Mouse (Mus musculus) testis, postnatal 14 days (tissue): ENCODE results near the gene Cbln1.
A peak's percentile ranks its signal among the peaks of the same experiment; 100 is the strongest.

Source experiments
- DNase-seq: peaks from one replicate; pipeline ENCODE4 v3.0.0; 2021; ENCODE audit warnings: low spot score

The Cbln1 gene

DNA sequence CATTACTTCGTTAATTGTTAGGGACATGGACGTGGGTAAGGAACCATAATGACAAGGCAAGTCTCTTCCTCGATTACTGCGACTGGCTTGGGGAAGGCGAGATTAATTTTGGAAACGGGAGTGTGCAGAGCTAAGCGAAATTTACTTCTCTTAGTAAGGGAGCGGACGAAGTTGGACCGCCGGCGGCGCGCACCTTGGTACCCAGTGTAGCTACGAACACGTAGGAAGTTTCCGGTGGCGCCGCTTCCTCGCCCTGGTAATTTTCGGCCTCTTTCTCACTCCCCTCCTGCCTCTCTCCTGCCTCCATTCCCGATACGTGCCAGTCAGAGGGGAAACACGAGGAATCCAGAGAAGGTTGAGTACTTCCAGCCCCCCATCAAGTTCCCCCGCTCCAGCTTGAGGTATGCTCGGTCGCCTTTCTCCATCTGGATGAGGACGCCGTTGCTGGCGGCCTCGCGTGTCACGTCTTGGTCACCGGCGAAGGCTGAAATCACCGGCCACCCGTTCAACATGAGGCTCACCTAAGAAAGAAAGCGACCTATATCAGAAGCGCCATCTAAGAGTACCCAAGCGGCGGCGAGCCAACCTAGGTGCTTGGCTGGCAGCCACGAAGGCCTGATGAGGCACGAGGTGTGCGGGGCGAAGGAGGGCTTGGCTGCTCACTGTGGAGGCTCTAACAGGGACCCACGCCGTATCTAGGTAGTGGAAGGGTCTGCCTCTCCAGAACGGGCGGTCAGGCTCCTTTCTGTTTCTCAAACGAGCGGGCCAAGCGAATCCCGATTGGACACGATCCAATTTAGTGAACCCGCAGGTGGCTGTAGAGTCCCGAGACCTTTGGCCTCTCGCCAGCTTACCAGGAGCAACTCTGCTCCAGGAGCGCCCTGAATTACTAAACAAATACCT is 2.2 kb downstream of the Cbln1 start:
- peak; percentile 25 for DNase-seq

DNA sequence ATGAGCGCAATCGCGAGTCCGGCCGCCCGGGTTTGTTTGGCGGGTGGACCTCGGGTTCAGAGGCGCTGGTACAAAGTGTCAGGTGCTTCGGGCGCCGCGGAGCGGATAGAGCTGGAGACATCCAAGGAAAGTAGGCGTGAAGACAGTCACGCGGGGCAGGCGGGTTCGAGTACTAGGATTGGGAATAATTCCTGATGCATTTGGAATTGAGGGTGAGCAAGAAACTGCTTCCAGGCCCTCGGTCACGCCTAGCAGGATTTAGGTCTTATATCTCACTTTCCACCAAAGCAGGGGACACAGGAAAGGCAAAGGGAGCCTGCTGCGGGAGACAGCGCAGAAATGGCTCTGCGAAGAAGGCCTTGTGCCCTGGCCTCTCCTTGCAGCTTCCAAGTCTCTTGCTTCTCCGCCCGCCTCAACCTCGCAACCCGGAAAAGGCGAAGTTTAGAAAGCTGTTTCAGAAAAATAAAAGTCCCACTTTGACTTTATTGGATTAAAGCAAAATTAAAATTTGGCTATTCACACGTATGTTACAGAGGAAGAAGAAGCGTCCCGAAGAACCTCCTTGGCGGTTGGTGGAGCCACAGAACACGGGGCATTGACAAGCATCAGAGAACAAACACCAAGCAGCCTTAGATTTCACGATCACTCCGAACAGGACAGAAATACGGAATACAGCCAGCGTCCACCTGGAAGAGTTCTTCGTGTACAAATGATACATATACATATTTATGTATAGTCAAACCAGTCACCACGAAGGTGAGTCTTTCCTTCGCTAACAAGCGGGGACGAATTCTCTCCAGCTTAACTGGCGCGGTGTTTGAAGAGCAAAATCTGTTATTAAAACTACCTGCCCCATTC is 3.2 kb downstream of the Cbln1 start:
- no peak for DNase-seq

DNA sequence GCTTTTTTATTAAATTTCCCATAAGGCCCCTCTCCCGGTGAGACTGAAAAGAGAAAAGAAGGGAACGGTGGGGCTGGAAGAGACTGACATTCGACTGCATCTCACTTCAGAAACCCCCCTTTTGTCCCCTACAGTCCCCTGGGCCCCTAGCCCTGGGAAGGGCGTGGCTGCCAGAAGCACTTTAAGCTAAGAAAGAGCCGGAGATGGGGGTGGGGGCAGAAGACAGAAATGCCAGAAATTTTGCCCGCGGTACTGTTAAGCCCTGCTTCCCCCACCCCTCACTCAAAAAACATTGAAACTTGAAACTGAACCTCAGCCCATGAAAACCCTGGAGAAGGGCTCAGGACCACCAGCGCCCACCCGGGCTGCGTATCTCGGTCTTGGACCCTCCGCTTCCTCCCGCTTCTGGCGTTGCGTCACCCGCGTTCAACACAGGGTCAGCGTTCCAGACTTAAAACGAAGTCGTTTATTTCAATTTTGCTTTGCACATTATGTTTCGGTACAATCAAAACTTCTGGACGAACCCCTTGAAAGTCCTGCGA is 3.9 kb downstream of the Cbln1 start:
- DNase-seq, result no peak

DNA sequence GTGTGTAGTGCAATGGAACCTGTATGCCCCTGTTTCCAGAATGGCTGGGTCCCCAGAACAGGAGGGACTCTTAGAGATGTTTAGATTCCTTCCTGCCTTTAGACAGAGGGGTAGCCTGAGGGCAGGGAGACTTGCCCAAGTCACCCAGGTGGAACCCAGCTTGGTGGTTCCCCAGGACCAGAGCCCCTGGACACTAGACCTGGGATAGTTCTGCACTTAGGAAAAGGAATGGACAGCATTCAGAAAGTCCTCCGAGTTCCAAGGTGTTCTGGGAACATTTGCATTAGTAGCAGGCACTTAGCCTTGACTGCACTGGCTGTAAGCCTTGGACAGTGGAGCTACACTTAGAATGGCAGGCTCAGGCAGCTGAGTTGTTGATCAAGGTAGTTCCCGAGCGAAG is 4.5 kb downstream of the Cbln1 start:
- DNase-seq, result no peak

DNA sequence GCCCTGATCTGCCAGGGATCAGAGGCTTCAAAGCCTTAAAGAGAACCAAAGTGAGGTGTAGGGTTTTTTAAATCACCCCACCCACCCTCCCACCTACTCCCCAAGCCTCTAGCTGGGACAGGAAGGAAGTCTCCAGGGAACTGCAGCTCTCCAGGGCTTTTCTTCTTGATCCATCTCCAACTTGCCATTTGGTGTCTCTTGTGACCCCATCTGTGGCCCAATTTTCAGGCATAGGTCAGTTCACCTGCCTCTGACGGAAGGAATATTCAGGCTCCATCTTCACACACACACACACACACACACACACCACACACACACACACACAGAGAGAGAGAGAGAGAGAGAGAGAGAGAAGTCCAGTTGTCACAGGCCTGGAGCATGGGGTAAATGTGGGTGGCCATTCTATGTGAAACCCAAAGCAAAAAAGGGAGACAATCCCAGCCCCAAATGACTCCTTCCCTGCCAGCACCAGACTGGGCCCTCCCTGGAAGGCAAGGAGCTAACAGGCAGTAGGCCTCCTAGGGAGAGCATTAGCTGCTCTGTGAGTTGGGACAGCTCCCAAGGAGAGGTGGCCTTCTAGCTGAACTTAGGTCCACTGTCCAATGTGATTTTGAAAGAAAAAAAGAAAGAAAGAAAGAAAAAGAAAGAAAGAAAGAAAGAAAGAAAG is 5.3 kb downstream of the Cbln1 start:
- no peak for DNase-seq

DNA sequence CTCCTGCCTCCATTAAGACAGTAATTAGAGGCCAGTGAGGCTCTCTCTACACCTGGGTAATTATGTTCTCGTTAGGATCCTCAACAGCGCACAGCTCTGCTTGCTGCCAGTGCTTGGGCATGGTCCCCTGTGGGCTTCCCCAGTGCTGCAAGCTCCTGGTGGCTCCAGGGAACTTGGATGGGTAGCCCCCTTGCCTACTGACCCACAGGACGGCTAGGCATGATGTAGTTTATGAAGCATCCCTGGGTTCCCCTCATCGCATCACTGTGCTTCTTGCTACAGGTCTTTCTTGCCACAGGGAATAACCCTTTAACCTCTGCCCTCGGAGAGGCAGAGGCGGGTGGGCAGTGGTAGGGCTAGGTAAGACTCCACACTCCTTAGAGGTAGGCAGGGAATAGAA is 6.1 kb downstream of the Cbln1 start:
- DNase-seq, result no peak

DNA sequence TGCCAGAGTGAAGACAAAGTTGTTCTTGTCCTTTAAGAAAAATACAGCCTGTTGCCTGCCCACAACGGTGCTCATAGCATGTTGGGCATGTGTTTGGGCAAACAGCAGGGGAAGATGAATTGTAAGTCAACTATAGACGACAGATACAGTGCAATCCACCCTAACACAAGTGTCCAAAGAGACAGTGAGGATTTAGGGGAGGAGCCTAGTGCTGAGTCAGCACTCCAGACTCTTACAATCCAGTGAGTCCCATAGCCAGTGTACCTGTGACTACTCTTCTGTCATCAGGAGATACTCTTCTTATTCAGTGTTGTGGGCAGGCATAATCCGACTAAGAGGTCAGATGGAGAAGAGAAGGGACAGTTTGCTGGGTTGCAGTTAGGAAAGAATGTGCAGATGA is 8.0 kb downstream of the Cbln1 start:
- no peak for DNase-seq

DNA sequence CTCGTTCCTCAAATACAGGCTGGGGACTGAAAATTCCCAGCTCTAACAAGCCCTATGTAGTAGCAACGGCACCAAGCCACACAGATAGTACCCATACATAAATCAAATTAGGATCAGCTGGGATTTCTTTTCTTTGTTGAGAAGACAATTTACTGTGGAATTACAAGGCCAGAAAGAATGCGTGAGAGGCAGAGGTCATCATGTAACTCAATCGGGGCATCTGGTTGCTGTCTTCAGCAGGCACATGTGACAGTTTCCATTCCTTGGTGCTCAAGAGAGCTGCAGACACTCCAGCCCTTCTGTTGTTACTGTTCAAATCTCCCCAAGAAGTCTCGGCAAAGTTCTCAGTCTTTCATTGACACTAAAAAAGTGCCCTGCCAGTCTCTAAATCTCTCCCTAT is 10.6 kb downstream of the Cbln1 start:
- DNase-seq, result no peak

DNA sequence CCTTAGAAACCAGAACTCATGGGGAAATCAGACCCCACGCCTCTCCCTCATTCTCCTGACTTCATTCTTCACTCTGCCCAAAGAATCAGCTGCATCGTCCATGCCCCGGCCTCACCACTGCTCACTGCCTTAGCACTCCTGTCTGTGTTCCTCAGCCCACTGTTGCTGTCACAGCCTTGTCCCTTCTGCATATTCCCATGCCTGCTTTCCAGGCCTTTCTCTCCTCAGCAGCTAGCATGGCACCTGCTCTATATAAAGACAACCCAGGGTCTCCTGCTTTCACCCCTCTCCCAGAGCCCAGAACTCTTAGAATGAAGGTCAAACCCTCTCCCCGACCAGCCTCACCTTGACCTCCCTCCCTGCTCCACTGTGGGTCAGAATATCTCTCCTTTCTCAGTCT is 15.5 kb downstream of the Cbln1 start:
- no peak for DNase-seq

DNA sequence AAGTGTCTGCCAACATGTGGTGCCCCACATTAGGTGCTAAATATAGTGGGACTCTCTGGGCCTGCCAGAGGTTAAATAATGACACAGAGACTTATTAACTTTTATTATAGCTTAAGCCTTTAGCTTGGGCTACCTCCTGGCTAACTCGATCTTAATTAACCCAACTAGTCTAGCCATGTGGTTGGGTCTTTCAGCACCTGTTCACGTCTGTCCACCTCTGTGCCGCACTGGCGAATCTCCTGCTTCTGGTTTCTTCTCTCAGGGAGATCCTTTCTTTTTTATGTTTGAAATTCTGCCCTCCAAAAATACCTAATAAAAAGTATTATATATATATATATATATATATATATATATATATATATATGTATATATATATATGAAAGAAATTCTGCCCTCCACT is 19.6 kb downstream of the Cbln1 start:
- DNase-seq, result no peak

DNA sequence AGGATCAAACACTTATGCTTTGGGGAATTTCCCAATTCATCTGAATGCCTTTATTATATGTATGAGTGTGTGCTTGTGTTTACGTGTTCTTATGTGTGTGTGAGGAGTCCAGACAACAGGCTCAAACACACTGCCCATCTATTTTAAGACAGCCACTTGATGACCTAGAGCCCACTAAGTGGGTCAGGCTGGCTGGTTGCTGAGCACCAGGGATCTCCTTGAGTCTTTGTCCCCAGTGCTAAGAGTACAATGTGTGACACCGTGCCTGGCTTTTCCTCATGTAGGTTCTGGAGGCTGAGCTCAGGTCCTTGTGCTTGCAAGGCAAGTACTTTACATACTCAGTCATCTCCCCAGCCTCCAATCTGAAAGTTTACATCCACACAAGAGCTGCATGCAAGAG is 20.7 kb downstream of the Cbln1 start:
- DNase-seq, result no peak

DNA sequence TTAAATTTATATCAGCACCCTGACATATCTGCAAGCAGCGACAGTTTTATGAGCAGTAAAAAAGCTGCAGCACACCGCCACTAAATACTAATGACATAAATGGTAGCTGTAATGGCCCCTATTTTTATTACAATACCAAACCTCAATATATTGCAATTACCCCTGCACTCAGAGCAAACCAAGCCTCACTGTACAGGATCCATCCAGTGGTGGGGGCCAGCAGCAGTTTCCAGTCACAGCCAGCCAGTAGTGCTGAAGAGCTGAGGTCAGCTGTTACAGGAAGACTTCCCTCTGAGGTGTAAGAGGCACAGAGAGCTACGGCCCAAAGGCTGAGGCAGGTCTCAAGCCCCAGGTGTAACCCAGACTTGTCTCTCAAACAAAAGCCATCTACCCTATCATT is 37.8 kb downstream of the Cbln1 start:
- no peak for DNase-seq

DNA sequence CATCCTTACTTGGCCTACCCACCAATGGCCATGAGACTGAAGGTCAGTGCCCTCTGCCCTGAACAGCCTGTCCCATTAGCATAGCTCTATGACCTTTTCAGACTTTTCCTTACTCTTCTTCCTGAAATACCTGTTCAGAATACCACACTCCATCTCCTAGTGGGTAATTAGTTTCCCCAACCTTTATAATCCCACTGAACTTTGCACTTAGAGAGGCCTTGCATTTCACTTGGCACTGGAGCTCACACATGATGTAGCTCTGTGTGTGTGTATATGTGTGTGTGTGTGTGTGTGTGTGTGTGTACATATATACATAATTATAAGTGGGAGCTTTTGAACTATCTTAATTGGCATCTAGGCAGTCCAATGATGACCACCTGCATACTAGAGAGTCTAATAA is 45.2 kb downstream of the Cbln1 start:
- DNase-seq, result no peak

DNA sequence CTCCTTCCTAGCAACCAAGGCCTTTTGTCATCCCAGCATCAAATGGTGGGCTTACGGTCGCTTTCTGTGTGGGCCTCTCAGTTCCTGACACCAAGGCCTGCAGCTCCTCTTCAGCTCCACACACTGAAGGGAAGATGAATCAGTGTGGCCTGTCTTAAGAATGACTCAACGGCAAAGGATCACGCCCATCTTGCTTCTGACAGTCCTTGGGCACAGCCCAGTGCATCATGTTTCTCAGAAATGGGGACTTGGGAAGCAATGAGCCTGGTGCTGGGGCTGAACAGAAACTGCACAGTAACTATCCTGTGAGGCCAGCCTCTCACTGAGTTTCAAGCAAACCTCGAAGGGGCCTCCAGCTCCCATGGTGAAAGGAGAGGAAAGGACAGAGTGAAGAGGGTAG is 47.7 kb downstream of the Cbln1 start:
- no peak for DNase-seq

DNA sequence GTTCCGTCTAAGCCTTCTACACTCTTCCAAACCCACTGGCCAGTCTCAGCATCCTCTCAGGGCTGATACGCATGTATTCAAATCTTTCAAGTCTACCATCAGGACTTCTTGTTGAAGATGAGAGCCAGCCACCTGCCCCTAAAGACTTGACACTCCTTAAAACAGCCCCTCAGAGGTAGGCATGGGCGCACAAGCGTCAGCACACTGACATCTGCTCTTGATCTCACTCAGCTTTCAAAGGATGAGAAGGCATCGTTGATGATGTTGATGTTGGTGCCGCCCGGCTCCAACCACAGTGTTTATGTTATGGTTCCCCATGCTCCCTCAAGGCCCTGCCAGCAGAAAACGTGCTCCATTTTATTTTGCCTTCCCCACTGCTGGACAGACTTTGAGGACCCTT is 50.7 kb downstream of the Cbln1 start:
- no peak for DNase-seq
